Mouse (Mus musculus) retina, adult 2 months (tissue): ENCODE measurements around the gene Vmn2r3.
"Not testable (repeated sequence)": the region's sequence is repeated elsewhere in the genome, so short reads cannot be mapped to it uniquely, and the experiment has no call there.

ENCODE experiments used
- DNase-seq: peaks from one replicate; pipeline ENCODE4 v3.0.0-alpha.2; 2012; ENCODE audit warnings: low read depth, low spot score

Vmn2r3 gene

GRCm38 (mm10) chr3:64289609-64290008 lies at the start of gene Vmn2r3:
Gene Vmn2r3, minus strand, starts transcription at chr3:64289709.
- DNase-seq, result no peak

- DNase-seq, result no peak
These were observed 43.0 kb upstream of the Vmn2r3 start for GRCm38 (mm10) chr3:64332548-64332947.

- DNase-seq, result no peak
These were observed 32.3 kb upstream of the Vmn2r3 start for GRCm38 (mm10) chr3:64321824-64322223.

GRCm38 (mm10) chr3:64306799-64307198 lies 17.3 kb upstream of the Vmn2r3 start:
- no peak for DNase-seq

GRCm38 (mm10) chr3:64265762-64266112 lies 23.8 kb downstream of the Vmn2r3 start:
- no peak for DNase-seq

- not testable (repeated sequence) for DNase-seq
These were observed 24.3 kb downstream of the Vmn2r3 start for GRCm38 (mm10) chr3:64265056-64265761.

- DNase-seq, result no peak
These were observed 29.9 kb downstream of the Vmn2r3 start for GRCm38 (mm10) chr3:64259582-64259981.

GRCm38 (mm10) chr3:64251646-64252045 lies 37.9 kb downstream of the Vmn2r3 start:
- no peak for DNase-seq

- not testable (repeated sequence) for DNase-seq
These were observed 39.0 kb downstream of the Vmn2r3 start for GRCm38 (mm10) chr3:64250461-64250860.

- DNase-seq, result not testable (repeated sequence)
These were observed 54.0 kb downstream of the Vmn2r3 start for GRCm38 (mm10) chr3:64235459-64235858.

- DNase-seq, result not testable (repeated sequence)
These were observed 55.9 kb downstream of the Vmn2r3 start for GRCm38 (mm10) chr3:64233655-64234054.

- DNase-seq, result no peak
These were observed 62.3 kb downstream of the Vmn2r3 start for GRCm38 (mm10) chr3:64227243-64227642.
